Mouse (Mus musculus): ENCODE measurements around the gene Trmt1.
"Not testable (repeated sequence)": the region's sequence is repeated elsewhere in the genome, so short reads cannot be mapped to it uniquely, and the experiment has no call there.

The Trmt1 gene

DNA sequence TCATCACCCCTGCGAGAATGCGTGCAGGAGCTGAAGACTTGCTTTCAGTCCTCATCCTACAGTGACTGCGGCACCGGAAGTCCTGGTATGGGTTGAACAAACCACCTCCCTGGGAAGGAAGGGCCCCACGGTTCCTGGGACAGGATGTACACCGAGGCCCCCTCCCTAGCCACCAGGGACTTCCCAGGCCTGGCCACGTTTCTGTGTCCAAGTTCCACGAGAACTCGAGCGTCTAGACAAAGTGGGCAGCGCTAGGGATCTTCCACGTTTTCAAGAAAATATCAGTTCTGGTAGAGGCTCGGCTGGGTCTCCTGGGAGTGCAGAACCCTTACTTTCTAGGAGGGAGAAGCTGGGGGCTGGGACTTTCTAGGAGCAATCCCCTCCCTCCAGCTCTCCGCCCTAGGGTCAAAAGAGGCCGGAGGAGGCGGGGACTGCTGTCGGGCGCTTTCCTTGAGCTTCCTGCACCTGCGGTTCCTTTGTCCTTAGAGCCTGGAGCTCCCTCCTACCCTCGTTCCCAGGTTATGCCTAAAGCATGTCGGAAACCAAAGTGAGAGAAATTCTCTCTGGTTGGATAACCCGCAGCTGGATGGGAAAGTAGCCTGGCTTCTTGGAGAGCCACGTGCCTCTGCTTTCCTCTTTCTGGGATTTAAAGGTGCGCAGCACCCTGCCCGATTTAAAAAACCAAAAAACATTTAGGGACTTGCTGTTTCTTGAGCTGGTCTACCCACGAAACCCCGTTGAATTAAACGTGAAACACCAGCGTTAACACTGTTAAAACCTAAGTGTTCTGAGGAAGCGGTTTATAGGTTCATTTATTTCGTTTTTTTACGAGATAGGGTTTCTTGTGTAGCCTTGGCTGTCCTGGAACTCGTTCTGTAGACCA lies 25.9 kb upstream of the Trmt1 start:
- DNase-seq: peak; percentile 99

DNA sequence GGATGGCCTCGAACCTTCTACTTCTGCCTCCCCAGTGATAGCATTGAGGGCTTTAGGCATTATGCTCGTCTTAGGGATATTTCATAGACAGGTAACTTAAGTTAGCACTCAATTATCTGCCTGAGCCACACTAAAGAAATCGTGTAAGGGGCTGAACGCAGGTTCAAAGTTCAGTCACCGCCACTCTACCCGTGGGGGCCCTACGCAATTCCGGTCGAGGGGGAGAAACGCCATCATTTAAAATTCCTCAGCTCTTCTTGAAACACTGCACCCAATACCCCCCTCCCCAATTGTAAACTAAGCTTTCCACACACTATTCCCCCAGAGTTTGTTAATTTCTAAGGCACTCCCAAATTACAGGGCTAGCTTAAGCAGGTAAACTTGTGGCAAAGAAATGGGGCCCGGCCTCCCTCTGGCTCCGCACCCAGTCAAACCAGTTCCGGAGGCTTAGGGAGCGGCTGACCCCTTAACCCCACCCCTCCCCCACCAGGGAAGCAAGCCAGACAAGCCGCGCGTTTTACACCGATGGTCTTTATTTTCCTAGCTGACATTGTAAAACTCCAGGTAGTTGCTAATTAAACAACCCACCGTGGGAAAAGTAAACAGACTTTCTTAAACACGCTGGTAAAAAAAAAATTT lies 25.2 kb upstream of the Trmt1 start:
- peak; percentile 97 for DNase-seq

DNA sequence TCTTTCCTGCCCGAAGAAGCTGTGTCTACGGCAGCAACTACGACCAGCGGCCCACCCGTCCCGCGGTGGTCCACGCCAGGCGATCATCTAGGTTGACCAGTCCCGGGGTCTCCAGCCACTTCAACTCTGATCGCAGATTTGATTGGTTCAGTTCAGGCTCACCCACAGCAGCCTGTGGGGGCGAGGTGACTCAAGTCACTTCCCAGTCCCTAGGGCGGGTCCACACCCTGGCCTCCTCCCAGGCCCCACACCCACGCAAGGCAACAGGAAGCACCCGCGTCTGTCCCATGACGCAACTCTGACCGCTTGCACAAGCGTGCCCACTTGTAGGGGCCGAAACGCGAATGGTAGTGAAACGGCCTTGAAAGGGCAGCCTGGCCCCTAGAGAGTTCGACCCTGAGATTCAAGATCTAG lies 24.6 kb upstream of the Trmt1 start:
- peak; percentile 100 for DNase-seq

DNA sequence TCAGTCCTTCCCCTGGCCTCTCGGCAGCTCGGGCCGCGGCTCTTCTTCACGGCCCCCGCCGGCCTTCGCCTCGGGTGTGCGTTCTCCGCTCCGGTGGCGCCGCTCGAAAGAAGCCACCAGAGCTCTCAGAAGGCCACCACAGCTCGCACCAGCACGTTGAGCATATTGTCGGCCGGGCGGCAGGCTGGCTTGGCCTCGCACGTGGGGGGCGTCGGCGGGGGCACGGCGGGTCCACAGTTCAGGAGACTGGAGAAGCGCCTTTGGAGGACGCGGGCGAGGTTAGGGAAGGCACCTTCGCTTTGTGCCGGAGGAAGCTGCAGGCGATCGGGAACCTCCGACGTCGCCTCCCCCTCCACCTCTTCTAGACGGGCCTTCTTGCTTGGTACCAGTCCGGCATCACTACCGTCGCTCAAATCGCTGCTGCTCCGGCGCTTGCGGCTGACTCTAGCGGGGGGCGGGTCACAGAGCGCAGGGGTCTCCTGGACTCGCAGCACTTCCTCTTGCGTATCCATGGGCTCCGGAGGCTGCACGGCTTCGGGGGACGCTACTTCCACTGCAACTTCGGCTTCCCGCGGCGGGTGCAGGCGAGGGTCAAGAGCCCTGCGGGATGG lies 24.0 kb upstream of the Trmt1 start:
- DNase-seq: no peak

DNA sequence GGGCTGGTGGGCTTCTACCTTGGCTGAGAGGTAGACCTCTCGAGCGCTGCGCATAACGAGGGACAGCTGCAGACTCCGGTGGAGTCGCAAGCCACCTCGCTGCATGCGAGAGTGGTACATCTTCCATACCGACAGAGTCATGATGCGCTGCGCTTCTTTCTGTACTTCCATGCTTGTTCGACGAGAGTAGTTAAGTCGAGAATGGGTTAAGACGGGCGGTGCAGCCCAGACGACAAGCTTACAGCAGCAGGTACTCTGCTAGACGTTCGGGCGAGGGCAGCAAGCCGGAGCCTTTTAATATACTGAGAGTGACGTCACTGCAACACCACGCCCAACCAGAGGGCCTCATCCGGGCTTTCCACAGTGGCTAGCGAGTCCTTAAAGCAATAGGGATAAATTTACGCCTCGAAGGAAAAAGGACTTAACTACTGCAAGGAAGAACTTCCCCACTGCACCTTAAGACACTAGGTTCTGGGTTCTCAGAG lies 23.5 kb upstream of the Trmt1 start, which contains the start of gene Ier2:
Ier2 (minus strand) TSS at position 272 of the 485 bp plus-strand sequence.
- DNase-seq: peak; percentile 100

DNA sequence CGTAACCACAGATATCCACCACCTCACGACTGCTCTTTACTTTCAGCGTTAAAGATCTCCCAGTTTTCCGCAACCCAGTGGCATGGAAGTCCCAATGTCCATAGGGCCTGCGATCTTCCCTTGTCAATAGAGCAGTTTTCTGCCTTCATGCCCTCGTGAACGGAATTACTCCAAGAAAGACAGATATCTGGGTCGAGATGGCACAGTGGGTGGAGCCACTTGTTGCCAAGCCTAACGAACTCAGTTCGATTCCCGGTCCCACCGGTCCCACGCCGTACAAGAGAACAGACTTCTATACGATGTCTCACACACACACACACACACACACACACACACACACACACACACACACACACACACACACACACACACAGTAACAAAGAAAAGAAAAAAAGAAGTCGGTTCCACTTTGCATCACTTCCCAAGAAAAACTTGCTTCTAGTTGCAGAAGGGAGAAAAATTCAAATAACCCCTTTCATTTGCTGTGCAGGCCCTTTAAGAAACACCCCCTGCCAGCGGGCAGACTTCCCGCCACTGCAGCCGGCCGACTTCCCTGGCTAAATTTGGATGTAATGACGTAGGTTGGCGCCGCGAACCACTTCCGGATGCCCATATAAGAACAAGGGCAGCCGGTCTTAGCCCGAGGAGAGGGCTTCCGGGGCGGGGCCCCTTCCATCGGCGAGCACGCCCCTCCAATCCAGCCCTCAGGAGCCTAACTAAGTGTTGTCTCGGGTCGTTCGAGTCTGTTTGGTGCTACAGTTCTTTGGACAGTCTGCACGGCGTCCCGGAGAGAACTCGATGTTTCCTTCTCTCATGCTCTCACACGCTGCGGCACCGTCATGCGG lies 22.4 kb upstream of the Trmt1 start:
- peak; percentile 100 for DNase-seq

DNA sequence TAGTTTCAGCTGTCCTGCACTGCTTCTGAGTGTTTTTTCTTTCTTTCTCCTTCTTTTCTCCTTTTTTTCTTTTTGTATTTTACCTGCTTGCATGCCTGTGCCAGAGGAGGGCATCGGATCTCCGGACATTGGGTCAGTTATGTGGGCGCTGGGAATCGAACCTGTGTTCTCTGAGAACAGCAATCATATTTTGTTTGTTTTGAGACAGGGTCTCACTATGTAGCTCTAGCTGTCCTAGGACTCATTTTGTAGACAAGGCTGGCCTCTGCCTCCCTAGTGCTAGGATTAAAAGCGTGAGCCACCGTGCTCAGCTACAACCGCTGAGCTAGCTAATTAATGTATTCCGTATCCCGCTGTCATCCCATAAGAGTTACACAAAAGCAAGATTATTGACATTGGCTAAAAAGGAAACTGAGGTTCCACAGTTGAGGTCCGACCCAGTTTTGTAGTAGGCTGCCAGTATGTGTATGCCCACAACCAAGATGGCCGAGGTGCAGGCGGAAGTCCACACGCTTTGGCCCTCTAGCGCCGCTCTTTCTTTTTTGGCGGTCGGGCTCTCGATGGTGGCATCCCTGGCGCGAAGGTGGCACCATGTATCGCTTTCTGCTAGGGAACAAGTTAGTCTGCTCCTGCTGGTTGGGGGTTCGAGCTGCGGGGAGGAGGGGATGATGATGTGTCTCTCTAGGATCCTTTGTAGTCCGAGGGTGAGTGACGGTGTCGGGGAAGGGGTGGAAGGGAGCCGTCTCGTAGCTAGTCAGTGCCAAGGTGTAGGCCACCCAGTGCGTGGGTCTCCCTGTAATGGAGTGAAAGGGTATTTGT lies 21.3 kb upstream of the Trmt1 start:
- peak; percentile 99 for DNase-seq

DNA sequence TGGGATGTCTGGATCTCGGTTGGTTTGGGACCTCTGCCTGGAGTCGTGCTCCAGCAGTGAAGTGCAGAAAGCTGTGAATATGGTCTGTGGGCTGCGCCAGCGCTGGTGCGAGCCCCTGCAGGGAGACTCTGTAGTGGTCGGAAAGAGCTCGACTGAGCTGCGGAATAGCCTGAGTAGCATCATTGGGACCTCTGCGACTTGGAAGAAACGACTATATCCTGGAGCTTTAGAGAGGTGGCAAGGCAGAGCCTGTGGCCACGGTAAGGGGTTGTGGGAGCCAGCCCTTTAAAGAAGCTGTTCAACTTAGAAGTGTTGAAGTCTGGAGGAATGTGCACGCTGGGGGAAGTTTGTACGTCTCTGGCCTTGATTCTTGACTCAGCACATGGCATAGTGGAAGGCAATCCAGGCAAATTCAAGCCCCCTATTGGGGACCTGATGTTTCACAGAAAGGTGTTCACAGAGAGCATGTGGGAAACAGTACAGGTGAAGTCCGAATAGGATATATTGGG lies 20.7 kb upstream of the Trmt1 start:
- no peak for DNase-seq

DNA sequence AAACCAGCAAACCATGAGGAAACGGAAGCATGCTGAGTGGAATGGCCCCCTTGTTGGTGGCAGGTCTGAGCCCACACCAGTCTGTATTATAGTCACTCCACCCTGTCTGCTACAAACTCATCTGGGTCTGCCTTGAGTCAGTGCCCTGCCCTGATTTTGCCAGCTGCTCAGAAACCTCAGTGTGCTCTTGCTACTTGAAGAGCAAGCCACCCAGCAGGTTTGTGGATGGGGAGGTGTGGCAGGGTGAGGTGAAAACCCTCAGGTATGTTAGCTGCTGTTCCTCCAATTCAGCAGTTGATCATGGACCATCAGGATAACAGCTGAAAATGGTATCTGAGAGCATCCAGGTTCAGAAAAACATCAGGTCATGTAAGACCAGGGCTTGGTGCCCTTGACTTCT lies 18.0 kb upstream of the Trmt1 start:
- no peak for DNase-seq

DNA sequence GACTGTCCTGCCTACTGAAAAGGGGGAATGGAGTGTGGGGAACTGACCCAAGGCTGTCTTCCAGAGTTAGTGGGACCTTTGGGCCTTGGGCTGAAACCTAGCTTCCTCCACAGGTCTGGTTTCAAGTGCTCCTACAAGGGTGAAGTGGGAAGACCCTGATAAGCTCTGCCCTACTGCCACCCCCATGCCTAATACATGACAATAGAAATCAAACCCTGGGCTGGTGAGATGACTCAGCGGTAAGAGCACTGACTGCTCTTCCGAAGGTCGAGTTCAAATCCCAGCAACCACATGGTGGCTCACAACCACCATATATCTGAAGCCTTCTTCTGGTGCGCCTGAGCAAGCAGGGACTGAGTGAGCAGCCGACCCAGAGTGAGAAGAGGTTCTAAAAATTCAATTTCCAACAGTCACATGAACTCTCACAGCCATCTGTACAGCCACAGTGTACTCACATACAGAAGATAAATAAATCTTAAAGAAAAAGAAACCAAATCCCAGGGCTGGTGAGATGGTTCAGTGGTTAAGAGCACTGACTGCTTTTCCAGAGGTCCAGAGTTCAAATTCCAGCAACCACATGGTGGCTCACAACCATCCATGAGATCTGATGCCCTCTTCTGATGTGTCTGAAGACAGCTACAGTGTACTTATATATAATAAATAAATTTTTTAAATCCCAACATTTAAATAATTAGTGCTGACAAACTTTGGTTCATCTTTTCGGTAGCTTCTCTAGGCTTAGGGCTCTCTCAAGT lies 17.2 kb upstream of the Trmt1 start:
- no peak for DNase-seq

DNA sequence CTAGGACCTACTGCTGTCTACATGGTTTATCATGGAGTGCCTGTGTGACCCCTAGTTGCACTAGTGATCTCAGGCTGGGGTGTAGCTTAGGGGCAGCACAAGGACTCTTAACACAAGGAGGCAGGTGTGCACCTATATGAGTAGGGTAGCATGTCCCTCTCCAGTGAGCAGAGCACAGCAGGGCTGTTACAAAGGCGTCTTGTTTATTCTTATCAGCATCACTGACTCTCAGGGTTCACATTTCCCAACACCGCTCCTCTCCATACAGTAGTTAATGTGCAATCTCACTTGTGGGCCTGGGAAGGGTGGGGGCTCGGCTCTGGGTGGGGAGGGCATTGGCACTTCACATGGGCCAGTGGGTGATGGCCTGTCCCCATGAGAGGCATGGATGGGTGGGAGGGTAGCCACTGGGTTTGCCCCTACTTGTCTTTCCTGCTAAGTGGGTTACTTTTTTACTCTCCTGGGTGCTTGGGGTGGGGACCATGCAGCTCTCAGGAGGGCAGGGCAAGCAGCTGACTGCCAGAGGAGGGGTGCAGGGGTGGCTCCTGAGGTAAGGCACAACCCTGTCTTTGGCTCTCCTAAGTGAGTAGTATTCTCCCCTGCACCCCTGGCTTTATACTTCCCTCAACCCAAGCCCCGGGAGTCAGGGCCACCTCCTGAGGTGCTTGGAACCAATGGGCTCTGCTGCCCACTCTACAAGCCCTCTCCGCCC lies 15.7 kb upstream of the Trmt1 start:
- not testable (repeated sequence) for DNase-seq

DNA sequence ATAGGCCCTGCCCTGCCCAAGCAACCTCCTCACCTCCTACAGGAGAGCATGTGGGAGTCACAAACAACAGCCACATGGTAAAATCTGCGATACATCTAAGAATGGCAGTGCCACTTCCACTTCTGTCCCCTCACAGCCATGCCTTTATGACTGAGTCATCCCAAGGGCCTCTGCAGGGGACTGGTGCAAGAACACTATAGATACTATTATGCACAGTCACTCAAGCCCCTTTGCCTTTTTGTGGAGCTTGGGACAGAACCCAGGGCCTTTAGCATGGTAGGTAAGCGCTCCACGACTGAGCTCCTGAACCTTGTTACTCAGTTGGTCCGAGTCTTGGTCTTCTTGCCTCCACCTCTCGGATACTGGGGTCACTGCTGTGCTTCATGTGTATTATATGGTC lies 8.8 kb upstream of the Trmt1 start:
- DNase-seq: peak; percentile 68

DNA sequence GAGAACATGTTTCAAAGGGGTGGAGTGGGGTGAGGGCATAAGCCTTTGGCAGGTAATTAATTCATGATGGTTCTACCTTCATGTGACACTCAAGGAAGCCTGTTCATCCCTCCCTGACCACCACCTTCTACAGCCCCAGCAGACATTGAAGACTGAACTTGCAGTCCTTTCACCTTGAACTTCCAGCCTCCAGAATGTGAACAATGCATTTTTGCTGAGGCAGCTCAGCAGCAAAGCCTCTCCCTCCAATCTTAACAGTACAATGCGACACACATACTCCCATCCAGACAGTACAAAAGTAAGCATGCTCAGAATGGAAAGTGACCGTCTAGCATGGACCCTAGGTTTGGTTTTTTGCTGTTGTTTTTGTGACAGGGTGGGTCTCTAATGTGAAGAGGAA lies 4.6 kb upstream of the Trmt1 start:
- DNase-seq: no peak

DNA sequence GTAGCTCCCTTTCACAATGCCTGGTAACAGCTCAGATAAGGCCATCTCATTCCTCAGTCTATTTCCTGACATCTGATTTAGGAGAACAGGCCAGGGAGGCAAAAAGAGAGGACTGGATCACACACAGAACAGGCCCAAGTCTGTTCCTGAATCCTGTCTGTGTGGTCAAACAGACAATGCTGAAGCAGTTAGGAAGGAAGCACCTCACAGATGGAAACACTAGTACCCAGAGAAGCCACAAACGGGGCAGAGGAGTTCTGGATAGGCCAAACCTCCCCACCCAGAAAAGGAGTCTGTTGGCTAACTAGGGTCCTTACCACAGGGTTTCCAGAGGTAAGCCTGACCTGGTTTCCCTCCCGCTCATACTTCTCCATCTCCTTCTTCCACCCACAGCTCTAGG lies 3.9 kb upstream of the Trmt1 start:
- peak; percentile 70 for DNase-seq

DNA sequence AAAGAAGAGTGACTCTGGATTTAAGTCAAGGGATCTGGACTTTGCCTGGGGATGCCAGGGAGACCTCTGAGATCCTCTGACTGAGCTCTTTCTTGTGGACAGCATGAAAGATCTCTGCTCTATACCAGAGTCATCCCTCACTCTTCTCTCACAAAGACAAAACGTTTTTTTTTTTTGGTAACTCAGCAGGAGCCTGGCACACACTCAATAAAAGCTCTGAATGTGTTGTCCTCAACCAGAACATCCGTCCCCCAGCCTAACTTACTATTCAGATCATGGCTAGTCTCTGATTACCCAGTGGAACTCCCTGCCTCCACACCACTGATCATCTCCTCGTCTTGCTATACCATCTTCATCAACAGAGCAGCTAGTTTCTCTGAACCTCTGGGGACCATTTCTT lies 1.6 kb upstream of the Trmt1 start:
- DNase-seq: no peak

DNA sequence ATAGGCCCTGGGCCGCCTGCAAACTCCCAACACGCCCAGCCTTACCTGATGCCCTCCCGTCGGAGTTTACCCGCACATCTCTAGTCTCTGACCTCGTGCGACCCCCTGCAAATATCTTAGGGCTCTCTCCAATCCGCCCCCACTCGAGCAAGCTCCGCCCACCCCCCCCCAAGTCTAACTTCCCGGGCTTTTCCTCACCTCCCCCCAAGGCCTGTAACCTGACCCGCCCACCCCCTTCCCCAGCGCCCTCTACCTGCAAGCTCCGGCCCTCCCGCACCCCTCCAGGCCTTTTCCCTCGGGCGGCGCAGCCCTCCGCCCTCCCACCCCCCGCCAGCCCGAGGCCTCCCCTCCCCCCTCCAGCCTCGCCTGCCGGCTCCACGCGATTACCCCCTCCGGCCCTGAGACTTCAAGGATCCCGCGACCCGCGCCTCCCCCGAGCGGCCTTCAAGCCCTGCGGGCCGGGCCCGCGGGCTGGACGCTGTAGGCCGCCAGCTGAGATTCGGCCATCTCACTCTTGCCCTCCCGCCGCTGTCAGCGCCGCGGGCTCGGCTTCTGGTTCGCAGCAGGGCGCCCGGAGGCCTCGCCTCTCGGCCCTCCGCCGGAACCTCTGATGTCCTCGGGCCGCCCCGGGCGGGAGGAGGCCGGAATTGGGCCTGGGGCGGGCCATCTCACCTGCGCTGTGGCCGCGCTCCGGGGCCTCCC lies 1.0 kb downstream of the Trmt1 start:
- DNase-seq: peak; percentile 94

DNA sequence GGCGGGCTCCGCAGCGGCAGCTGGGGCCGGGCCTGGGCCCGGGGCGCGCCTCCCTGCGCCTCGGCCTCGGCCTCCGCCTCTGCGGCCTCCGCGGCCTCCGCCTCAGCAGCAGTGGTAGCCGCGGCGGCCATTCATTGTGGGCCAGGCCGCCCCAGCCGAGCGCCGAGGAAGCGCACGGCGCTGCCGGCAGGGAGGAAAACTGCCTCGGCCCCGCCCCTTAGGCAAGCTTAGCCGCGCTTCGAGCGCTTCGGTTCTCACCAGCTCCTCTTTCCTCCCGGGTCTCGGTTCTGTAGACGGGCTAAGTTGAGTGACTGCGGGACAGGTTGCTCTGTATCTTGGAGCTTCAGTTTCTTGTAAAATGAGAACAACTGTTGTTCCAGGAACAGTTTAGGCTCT lies 1.6 kb downstream of the Trmt1 start, which contains the start of gene Nacc1:
Nacc1 (minus strand) TSS at position 158 of the 396 bp plus-strand sequence.
- DNase-seq: peak; percentile 98

DNA sequence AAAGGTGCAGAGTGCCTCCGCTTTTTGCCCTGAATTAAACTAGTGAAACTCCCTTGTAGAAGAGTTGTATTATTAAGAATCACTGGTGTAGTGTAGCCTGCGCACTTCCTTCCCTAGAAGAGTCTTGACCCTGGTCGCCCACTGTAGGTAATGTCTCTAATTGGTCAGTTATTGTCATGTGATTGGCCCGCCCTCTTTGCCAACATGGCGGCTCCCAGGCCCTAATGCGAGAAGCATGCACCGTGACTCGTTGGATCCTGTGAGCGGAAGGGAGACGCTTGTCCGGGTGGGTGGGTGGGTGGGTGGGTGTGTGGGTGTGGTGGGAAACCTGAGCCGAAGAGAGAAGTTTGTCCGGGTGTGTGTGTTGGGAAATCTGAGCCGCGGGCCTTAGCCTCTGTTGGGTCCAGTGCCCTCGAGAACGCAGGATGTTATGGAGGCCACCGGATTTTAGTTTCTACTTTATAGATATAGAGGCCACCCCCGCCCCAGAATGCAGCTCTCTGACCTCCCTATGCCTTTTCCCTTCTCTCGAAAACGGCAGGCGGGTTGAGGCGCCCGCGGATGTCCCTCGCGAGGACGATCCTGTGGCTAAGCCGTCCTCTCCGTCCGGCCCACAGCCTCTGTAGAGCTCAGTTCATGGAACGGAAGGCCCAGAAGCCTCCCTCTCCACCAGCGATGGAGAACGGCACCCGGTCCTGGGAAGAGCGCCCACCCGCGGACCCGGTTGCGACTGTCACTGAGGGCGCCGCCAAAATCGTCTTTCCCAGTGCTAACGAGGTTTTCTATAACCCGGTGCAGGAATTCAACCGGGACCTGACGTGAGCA lies 3.2 kb downstream of the Trmt1 start:
- DNase-seq: peak; percentile 99
